Mouse (Mus musculus): ENCODE measurements around the gene Fate1. TPM values are rescaled to one million over a fixed set of nuclear protein-coding genes. Genes with fewer than 3 reads are reported as not detected.

Gene Fate1
- total RNA-seq, 2 experiments from 2014 or later = not detected

Other genes starting within 250 kb of the Fate1 start
- gene Vma21, start 157.1 kb upstream of the Fate1 start, total RNA-seq (2021) = 10 to 100 TPM; 21.5 to 24.7 TPM
- under 1 TPM in 1 of 2 experiments, not detected in 1; 0.43 TPM for gene Gm1141, start 52.0 kb upstream of the Fate1 start, total RNA-seq (2021)
- gene Prrg3, start 10.4 kb upstream of the Fate1 start, total RNA-seq (2021) = 10 to 100 TPM; 24.9 to 30.9 TPM
- gene Cnga2, start 18.9 kb downstream of the Fate1 start, total RNA-seq (2021) = under 1 TPM; 0.16 to 0.79 TPM
- not detected for gene Magea4, start 249.0 kb downstream of the Fate1 start, total RNA-seq (2021)

Measured in heart, postnatal 4 days (tissue).